Mouse (Mus musculus): ENCODE results near the gene Dpysl4. TPM values are rescaled to one million over a fixed set of nuclear protein-coding genes. Genes with fewer than 3 reads are reported as not detected.

Dpysl4 gene
- polyA plus RNA-seq, 1 experiment: 0.71 TPM

- WGBS: 88% methylated on average over 7 of the region's 7 CpGs
- H3K27me3 ChIP-seq (ENCODE audit: control insufficient read depth, insufficient read depth, low read length): no peaks in the 10 kb centered on the region
Observed at GRCm38 (mm10) chr7:139105705-139106104, 19.9 kb downstream of the Dpysl4 start.

GRCm38 (mm10) chr7:139107908-139108650 lies 22.3 kb downstream of the Dpysl4 start:
- 89% methylated on average over 9 of the region's 9 CpGs for WGBS
- H3K36me3 ChIP-seq (ENCODE audit: control insufficient read depth, insufficient read depth, low read length): no peaks in the 10 kb centered on the region
- TF ChIP-seq CTCF (IDR thresholded peaks at IDR 0.05; ENCODE audit: extremely low read depth, insufficient read depth, insufficient read length, insufficient replicate concordance) (no peak), POLR2A (IDR thresholded peaks at IDR 0.05; ENCODE audit: low read depth, low read length) (no peak)
- DNase-seq (ENCODE audit: low read depth in 1 of 2, low spot score in 2 of 2): no peak
- H3K4me1 ChIP-seq (ENCODE audit: control insufficient read depth, insufficient read depth, insufficient read length): no peaks in the 10 kb centered on the region
- no peak overlapping the region for H3K27ac ChIP-seq (ENCODE audit: insufficient read depth, low read length)
- H3K27me3 ChIP-seq (ENCODE audit: control insufficient read depth, insufficient read depth, low read length): no peaks in the 10 kb centered on the region
- H3K4me3 ChIP-seq (ENCODE audit: extremely low read depth, insufficient read depth, insufficient read length): no peak overlapping the region

More at GRCm38 (mm10) chr7:139105705-139106104, 19.9 kb downstream of the Dpysl4 start:
- no peaks in the 10 kb centered on the region for H3K4me1 ChIP-seq (ENCODE audit: control insufficient read depth, insufficient read depth, insufficient read length)
- no peaks in the 10 kb centered on the region for H3K36me3 ChIP-seq (ENCODE audit: control insufficient read depth, insufficient read depth, low read length)
- DNase-seq (ENCODE audit: low read depth in 1 of 2, low spot score in 2 of 2): no peak
- H3K27ac ChIP-seq (ENCODE audit: insufficient read depth, low read length): no peak overlapping the region
- no peak overlapping the region for H3K4me3 ChIP-seq (ENCODE audit: extremely low read depth, insufficient read depth, insufficient read length)
- no peak for TF ChIP-seq POLR2A (IDR thresholded peaks at IDR 0.05; ENCODE audit: low read depth, low read length)
- no peak for TF ChIP-seq CTCF (IDR thresholded peaks at IDR 0.05; ENCODE audit: extremely low read depth, insufficient read depth, insufficient read length, insufficient replicate concordance)

- WGBS: 39% methylated on average over 13 of the region's 13 CpGs
- no peaks in the 10 kb centered on the region for H3K27me3 ChIP-seq (ENCODE audit: control insufficient read depth, insufficient read depth, low read length)
- TF ChIP-seq POLR2A (IDR thresholded peaks at IDR 0.05; ENCODE audit: low read depth, low read length) (no peak), CTCF (IDR thresholded peaks at IDR 0.05; ENCODE audit: extremely low read depth, insufficient read depth, insufficient read length, insufficient replicate concordance) (peak; percentile 50; the same call in 1 of the 2 replicates)
- no peak overlapping the region for H3K4me3 ChIP-seq (ENCODE audit: extremely low read depth, insufficient read depth, insufficient read length)
- H3K4me1 ChIP-seq (ENCODE audit: control insufficient read depth, insufficient read depth, insufficient read length): no peaks in the 10 kb centered on the region
- peak in 1 of 2 experiments; percentile 32 for DNase-seq (ENCODE audit: low read depth in 1 of 2, low spot score in 2 of 2)
- H3K27ac ChIP-seq (ENCODE audit: insufficient read depth, low read length): no peak overlapping the region
- no peaks in the 10 kb centered on the region for H3K36me3 ChIP-seq (ENCODE audit: control insufficient read depth, insufficient read depth, low read length)
Observed at GRCm38 (mm10) chr7:139119152-139119774, 33.5 kb downstream of the Dpysl4 start.

GRCm38 (mm10) chr7:139119775-139120153 lies 34.0 kb downstream of the Dpysl4 start:
- no peak for TF ChIP-seq CTCF (IDR thresholded peaks at IDR 0.05; ENCODE audit: extremely low read depth, insufficient read depth, insufficient read length, insufficient replicate concordance)
- no peak for TF ChIP-seq POLR2A (IDR thresholded peaks at IDR 0.05; ENCODE audit: low read depth, low read length)
- Histone ChIP-seq H3K4me3 (ENCODE audit: extremely low read depth, insufficient read depth, insufficient read length) (no peak overlapping the region), H3K27ac (ENCODE audit: insufficient read depth, low read length) (no peak overlapping the region), H3K4me1 (ENCODE audit: control insufficient read depth, insufficient read depth, insufficient read length) (no peaks in the 10 kb centered on the region), H3K36me3 (ENCODE audit: control insufficient read depth, insufficient read depth, low read length) (no peaks in the 10 kb centered on the region), H3K27me3 (ENCODE audit: control insufficient read depth, insufficient read depth, low read length) (no peaks in the 10 kb centered on the region)
- no peak for DNase-seq (ENCODE audit: low read depth in 1 of 2, low spot score in 2 of 2)
- 44% methylated on average over 2 of the region's 2 CpGs for WGBS

DNA sequence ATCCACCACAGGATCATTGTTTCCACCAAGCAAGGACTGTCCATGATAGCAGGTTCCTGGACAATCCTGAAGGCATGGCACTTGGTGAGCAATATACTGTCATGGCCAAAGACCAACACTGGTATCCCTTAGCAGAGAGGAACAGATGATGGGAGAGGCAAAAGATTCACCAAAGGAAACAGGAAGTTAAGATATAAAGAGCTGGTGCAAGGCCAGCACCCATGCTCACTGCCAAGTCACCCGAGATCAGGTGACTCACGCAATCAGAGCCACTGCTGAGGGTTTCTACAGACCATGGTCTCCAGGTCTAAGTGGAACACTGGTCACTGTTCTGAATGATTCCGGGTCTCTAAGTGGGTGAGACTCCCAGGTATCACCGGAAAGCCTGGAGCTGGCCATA lies 40.1 kb downstream of the Dpysl4 start:
- TF ChIP-seq CTCF (IDR thresholded peaks at IDR 0.05; ENCODE audit: extremely low read depth, insufficient read depth, insufficient read length, insufficient replicate concordance) (no peak), POLR2A (IDR thresholded peaks at IDR 0.05; ENCODE audit: low read depth, low read length) (no peak)
- WGBS: 57% methylated on average over 4 of the region's 4 CpGs
- Histone ChIP-seq H3K4me1 (ENCODE audit: control insufficient read depth, insufficient read depth, insufficient read length) (no peaks in the 10 kb centered on the region), H3K4me3 (ENCODE audit: extremely low read depth, insufficient read depth, insufficient read length) (no peak overlapping the region), H3K36me3 (ENCODE audit: control insufficient read depth, insufficient read depth, low read length) (no peaks in the 10 kb centered on the region), H3K27ac (ENCODE audit: insufficient read depth, low read length) (no peak overlapping the region), H3K27me3 (ENCODE audit: control insufficient read depth, insufficient read depth, low read length) (no peaks in the 10 kb centered on the region)
- DNase-seq (ENCODE audit: low read depth in 1 of 2, low spot score in 2 of 2): no peak

DNA sequence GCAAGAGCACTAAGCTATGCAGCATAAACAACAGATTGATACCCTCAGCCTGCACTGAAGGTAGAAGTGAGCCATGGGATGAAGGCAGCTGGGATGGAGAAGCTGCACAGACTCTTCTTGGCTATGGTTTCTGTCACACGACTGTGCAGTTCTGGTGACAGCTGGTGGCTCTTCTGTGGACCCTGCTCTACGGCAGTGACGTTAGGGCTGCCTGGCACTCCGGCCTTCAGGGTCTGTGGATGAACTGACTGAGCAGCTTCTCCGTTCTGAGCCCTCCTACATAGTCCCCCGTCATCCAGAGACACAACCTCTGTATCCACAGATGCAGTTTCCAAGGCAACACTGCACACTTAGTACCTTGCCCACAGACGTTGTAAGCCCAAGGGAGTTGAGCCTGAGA lies 40.7 kb downstream of the Dpysl4 start:
- TF ChIP-seq CTCF (IDR thresholded peaks at IDR 0.05; ENCODE audit: extremely low read depth, insufficient read depth, insufficient read length, insufficient replicate concordance) (no peak), POLR2A (IDR thresholded peaks at IDR 0.05; ENCODE audit: low read depth, low read length) (no peak)
- Histone ChIP-seq H3K4me3 (ENCODE audit: extremely low read depth, insufficient read depth, insufficient read length) (no peak overlapping the region), H3K36me3 (ENCODE audit: control insufficient read depth, insufficient read depth, low read length) (no peaks in the 10 kb centered on the region), H3K27me3 (ENCODE audit: control insufficient read depth, insufficient read depth, low read length) (no peaks in the 10 kb centered on the region), H3K27ac (ENCODE audit: insufficient read depth, low read length) (no peak overlapping the region), H3K4me1 (ENCODE audit: control insufficient read depth, insufficient read depth, insufficient read length) (no peaks in the 10 kb centered on the region)
- DNase-seq (ENCODE audit: low read depth in 1 of 2, low spot score in 2 of 2): no peak
- WGBS: 83% methylated on average over 7 of the region's 7 CpGs

DNA sequence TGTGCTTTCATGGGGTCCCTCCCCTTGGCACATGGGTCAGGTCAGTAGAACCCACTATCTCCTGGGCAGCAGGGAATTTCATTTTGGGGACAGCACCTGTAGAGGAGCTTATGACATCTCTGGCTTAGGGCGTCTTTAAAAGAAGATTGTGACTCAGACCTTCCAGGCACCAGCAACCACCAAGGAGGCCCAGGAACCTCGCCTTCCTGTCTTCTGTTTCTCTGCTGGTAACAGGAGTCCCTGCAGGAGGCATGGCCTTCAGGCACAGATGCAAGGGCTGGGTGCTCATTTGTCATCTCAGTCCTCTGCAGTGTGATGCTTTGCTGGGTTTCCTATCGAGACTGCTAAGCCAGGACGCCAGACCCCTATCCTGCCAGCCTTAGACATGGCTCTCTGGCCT lies 43.2 kb downstream of the Dpysl4 start:
- no peak overlapping the region for H3K4me3 ChIP-seq (ENCODE audit: extremely low read depth, insufficient read depth, insufficient read length)
- H3K27me3 ChIP-seq (ENCODE audit: control insufficient read depth, insufficient read depth, low read length): no peaks in the 10 kb centered on the region
- 61% methylated on average over 4 of the region's 4 CpGs for WGBS
- H3K4me1 ChIP-seq (ENCODE audit: control insufficient read depth, insufficient read depth, insufficient read length): no peaks in the 10 kb centered on the region
- no peak for DNase-seq (ENCODE audit: low read depth in 1 of 2, low spot score in 2 of 2)
- no peak for TF ChIP-seq POLR2A (IDR thresholded peaks at IDR 0.05; ENCODE audit: low read depth, low read length)
- no peak for TF ChIP-seq CTCF (IDR thresholded peaks at IDR 0.05; ENCODE audit: extremely low read depth, insufficient read depth, insufficient read length, insufficient replicate concordance)
- no peak overlapping the region for H3K27ac ChIP-seq (ENCODE audit: insufficient read depth, low read length)
- H3K36me3 ChIP-seq (ENCODE audit: control insufficient read depth, insufficient read depth, low read length): no peaks in the 10 kb centered on the region
